Mouse (Mus musculus): ENCODE measurements around the gene Ces1a.
A peak's percentile ranks its signal among the peaks of the same experiment; 100 is the strongest.

DNA sequence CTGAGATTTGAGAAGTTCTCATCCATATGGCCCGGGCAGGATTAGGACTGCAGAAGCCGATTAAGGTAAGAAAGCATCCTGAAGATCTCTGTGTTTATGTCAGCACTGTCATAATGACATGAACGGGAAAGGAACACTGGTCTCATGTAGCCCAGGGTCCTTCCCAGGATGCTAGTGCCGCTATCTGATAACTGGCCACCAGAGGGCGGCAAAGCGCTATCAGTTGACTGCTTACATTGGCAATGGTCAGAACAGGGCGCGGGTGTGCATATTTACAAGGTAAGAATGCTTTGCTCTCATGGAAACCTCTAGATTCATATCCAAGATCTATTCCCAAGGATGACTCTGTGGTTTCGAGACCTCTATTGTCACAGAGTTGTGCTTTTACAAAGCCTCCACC is 36.6 kb downstream of the Ces1a start:
- TF ChIP-seq CTCF (IDR thresholded peaks at IDR 0.05; ENCODE audit: borderline replicate concordance, insufficient read depth, low read depth, low read length): peak; percentile 93
- TF ChIP-seq POLR2A (IDR thresholded peaks at IDR 0.05; ENCODE audit: borderline replicate concordance, insufficient read depth, low read length): no peak
